Mouse (Mus musculus) cerebellum, postnatal 4 days (tissue): ENCODE results near the gene Teddm2.

Source experiments
- DNase-seq, 2 experiments: peaks; one replicate each; pipeline ENCODE4 v3.0.0; 2022; ENCODE audit warnings: low spot score in 2 of 2, mixed read lengths in 1 of 2

Teddm2 gene

GRCm38 (mm10) chr1:153830746-153831145 lies 69.3 kb downstream of the Teddm2 start:
- DNase-seq = no peak

GRCm38 (mm10) chr1:153820216-153820615 lies 79.8 kb downstream of the Teddm2 start:
- peak in 1 of 2 experiments; percentile 6 for DNase-seq

- no peak for DNase-seq
These were observed 85.8 kb downstream of the Teddm2 start for GRCm38 (mm10) chr1:153814278-153814677.

- DNase-seq = peak; percentile 28 to 55
These were observed 92.5 kb downstream of the Teddm2 start for GRCm38 (mm10) chr1:153807390-153807993.

GRCm38 (mm10) chr1:153803530-153803929 lies 96.5 kb downstream of the Teddm2 start:
- no peak for DNase-seq

GRCm38 (mm10) chr1:153802691-153803090 lies 97.3 kb downstream of the Teddm2 start:
- no peak for DNase-seq
